Mouse (Mus musculus) embryonic fibroblast, embryonic 13.5 days (primary cell): Measurements from ENCODE around the gene Smox. TPM values are rescaled to one million over a fixed set of nuclear protein-coding genes. Genes with fewer than 3 reads are reported as not detected.

Experiments used
- H3K27ac ChIP-seq: 2 replicates; pipeline ENCODE4 v1.5.1; 2012; ENCODE audit warnings: low read length, control low read depth, inconsistent platforms; ENCODE audit not compliant: insufficient read depth
- H3K4me1 ChIP-seq: 2 replicates; pipeline ENCODE4 v1.6.1; 2011; ENCODE audit warnings: low read length; ENCODE audit not compliant: control insufficient read depth, insufficient read depth
- H3K4me3 ChIP-seq: 2 replicates; pipeline ENCODE4 v1.5.1; 2011; ENCODE audit warnings: mild to moderate bottlenecking, control low read depth, low read length; ENCODE audit not compliant: insufficient read depth
- CTCF ChIP-seq: IDR thresholded peaks from 2 replicates; pipeline ENCODE4 v1.5.1; 2011; ENCODE audit warnings: mild to moderate bottlenecking, control low read depth, low read length, moderate library complexity, borderline replicate concordance; ENCODE audit not compliant: insufficient read depth
- POLR2A ChIP-seq: IDR thresholded peaks from 2 replicates; pipeline ENCODE4 v1.6.1; 2011; ENCODE audit warnings: low read depth, mild to moderate bottlenecking, control low read depth, low read length, moderate library complexity
- polyA plus RNA-seq: library from polyadenylated mRNA; stranded (reverse); fragments of >200 nt; gene quantifications from 2 replicates; pipeline ENCODE4 v1.2.4, GENCODE M21; 2011; ENCODE audit warnings: low read depth; ENCODE audit not compliant: missing spikeins, insufficient read length

The Smox gene
- polyA plus RNA-seq, 1 experiment: 21.0 TPM

GRCm38 (mm10) chr2:131520743-131521142 is 29.4 kb downstream of the Smox start:
- no peak overlapping the region for H3K27ac ChIP-seq
- H3K4me1 ChIP-seq: no peaks in the 10 kb centered on the region
- TF ChIP-seq CTCF (no peak), POLR2A (no peak)

GRCm38 (mm10) chr2:131527061-131527460 is 35.8 kb downstream of the Smox start:
- TF ChIP-seq CTCF (peak; percentile 43; the same call in 1 of the 2 replicates), POLR2A (no peak)
- no peak overlapping the region for H3K27ac ChIP-seq

More at GRCm38 (mm10) chr2:131520743-131521142, 29.4 kb downstream of the Smox start:
- no peak overlapping the region for H3K4me3 ChIP-seq

GRCm38 (mm10) chr2:131529898-131530622 is 38.8 kb downstream of the Smox start:
- H3K4me1 ChIP-seq: no peaks in the 10 kb centered on the region
- H3K27ac ChIP-seq: no peak overlapping the region
- TF ChIP-seq CTCF (peak; percentile 82; the same call in 1 of the 2 replicates), POLR2A (no peak)
- H3K4me3 ChIP-seq: no peak overlapping the region

More at GRCm38 (mm10) chr2:131527061-131527460, 35.8 kb downstream of the Smox start:
- Histone ChIP-seq H3K4me1 (no peaks in the 10 kb centered on the region), H3K4me3 (no peak overlapping the region)

GRCm38 (mm10) chr2:131530623-131531008 is 39.3 kb downstream of the Smox start:
- TF ChIP-seq POLR2A: no peak
- peak; percentile 86 for TF ChIP-seq CTCF
- no peak overlapping the region for H3K4me3 ChIP-seq
- H3K4me1 ChIP-seq: no peaks in the 10 kb centered on the region
- no peak overlapping the region for H3K27ac ChIP-seq

GRCm38 (mm10) chr2:131531271-131531670 is 40.0 kb downstream of the Smox start:
- H3K4me1 ChIP-seq: no peaks in the 10 kb centered on the region
- H3K27ac ChIP-seq: no peak overlapping the region
- TF ChIP-seq POLR2A: no peak
- TF ChIP-seq CTCF: no peak
- no peak overlapping the region for H3K4me3 ChIP-seq

- H3K27ac ChIP-seq: no peak overlapping the region
- TF ChIP-seq POLR2A (no peak), CTCF (no peak)
- H3K4me3 ChIP-seq: no peak overlapping the region
- no peaks in the 10 kb centered on the region for H3K4me1 ChIP-seq
These were observed 43.9 kb downstream of the Smox start for GRCm38 (mm10) chr2:131535168-131535567.

- Histone ChIP-seq H3K4me3 (no peak overlapping the region), H3K27ac (no peak overlapping the region), H3K4me1 (no peaks in the 10 kb centered on the region)
- TF ChIP-seq CTCF (no peak), POLR2A (no peak)
These were observed 47.0 kb downstream of the Smox start for GRCm38 (mm10) chr2:131538341-131538740.

GRCm38 (mm10) chr2:131539780-131540179 is 48.5 kb downstream of the Smox start:
- Histone ChIP-seq H3K27ac (no peak overlapping the region), H3K4me1 (no peaks in the 10 kb centered on the region), H3K4me3 (no peak overlapping the region)
- TF ChIP-seq POLR2A: no peak
- no peak for TF ChIP-seq CTCF

- peaks cover 5% of the 10 kb centered on the region; the same call in 1 of the 2 replicates for H3K4me1 ChIP-seq
- TF ChIP-seq CTCF (no peak), POLR2A (no peak)
- H3K27ac ChIP-seq: no peak overlapping the region
- no peak overlapping the region for H3K4me3 ChIP-seq
These were observed 50.4 kb downstream of the Smox start for GRCm38 (mm10) chr2:131541686-131542085.

GRCm38 (mm10) chr2:131542531-131542930 is 51.2 kb downstream of the Smox start:
- H3K4me3 ChIP-seq: no peak overlapping the region
- H3K27ac ChIP-seq: no peak overlapping the region

More at GRCm38 (mm10) chr2:131542531-131542930, 51.2 kb downstream of the Smox start:
- H3K4me1 ChIP-seq: peaks cover 12% of the 10 kb centered on the region
- TF ChIP-seq POLR2A: no peak
- no peak; the same call in 1 of the 2 replicates for TF ChIP-seq CTCF
